Mouse (Mus musculus) adrenal gland, postnatal 10 days (tissue): ENCODE results near the gene Hdac4. TPM values are rescaled to one million over a fixed set of nuclear protein-coding genes. Genes with fewer than 3 reads are reported as not detected.

Experiments used
- DNase-seq: peaks from one replicate; pipeline ENCODE4 v3.0.0; 2021; ENCODE audit warnings: mixed read lengths
- total RNA-seq, 2 experiments: library from RNA; stranded (reverse); gene quantifications; 2 replicates each; pipeline ENCODE4 v1.2.3; 2021

The Hdac4 gene
- total RNA-seq, 2 experiments from 2014 or later = 55.3 to 74.5 TPM

DNA sequence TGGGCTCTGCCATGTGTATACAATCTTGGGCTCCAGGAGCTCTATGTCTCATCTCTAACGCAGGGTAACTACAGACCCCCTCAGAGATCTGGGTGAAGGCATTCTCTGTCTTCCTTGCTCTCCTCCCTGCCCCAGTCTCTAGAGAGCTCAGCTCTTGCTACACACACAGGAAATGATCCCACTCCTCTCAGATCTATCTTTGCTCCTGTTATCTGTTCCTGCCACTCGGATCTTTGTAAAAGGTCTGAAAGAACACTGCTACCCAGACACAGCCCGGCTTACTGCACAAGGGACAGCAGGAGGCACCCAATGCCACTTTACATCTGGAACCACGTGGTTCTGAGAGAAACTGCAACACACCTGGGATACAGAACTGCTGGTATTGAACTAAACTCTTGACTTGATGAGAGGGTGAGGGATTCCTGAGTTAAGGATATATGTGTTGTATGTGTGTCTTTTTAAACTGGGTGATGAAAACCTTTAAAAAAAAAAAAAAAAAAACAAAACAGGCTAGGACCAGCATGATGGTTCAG, 134.9 kb downstream of the Hdac4 start:
- DNase-seq = no peak

DNA sequence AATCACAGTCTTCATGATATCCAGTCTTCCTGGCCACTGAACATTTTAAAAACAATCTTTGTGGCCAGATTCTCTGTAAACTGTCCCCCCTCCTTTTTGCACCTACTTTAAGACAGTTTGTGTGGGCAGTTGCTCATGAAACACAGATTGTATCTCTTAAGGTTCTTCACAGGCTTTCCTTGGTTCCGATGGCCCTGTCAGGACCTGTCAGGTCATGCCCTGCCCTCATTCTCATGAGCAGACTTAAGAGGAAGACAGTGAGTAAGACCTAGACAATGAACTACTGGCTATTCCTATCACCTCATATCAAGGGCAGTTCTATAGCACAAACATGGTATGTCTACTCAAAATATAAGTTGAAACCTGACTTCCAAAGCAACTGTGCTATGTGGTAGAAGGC, 135.9 kb downstream of the Hdac4 start:
- DNase-seq = no peak

DNA sequence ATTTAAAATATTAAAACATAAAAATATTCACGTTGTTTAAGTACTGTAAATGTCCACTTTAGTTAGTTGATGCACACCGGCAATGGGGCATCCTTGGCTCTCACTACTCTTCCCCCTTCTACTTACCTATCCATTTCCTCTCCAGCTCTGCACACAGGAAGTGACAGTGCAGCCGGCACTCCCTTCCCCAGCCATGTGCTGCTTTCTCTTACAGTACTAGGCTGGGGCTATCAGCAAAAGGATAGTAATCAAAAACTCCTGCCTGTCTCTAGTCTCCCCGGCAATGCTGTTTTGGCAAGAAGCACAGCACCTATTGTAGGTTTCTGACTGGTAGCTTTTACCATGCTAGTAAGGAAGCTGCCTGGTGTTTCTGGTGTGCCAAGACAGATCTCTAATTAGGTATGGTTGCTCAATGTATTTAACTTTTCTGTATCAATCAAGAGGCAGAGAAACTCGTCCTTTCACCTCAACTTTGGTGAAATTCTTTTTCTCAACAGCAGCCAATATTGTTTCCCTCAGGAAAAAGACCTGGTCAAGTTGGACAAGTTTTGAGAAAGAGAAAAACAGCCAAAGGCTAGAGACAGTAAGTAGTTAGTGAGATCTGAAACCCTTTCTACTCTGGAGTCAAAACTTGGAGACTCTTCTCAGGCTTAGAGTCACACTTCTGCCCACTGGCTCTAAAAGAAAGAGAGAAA, 136.6 kb downstream of the Hdac4 start:
- DNase-seq = no peak

DNA sequence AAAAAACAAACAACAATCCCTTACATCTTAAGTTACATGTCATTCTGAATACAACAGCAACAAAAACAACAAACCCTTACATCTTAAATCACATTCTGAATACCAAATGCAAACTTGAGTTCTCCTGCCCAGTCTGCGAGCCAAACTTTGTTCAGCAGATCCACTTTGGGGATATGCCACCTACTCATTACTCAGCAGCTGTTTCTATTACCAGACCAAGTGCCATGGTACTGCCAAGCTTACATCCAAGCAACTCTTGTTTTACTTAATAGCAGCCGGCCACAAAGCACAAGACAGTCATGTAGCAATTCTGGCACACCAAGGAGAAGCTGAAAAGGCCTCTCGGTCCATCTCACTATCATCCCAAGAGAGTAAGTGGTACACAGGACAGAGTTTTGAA, 138.4 kb downstream of the Hdac4 start:
- no peak for DNase-seq

DNA sequence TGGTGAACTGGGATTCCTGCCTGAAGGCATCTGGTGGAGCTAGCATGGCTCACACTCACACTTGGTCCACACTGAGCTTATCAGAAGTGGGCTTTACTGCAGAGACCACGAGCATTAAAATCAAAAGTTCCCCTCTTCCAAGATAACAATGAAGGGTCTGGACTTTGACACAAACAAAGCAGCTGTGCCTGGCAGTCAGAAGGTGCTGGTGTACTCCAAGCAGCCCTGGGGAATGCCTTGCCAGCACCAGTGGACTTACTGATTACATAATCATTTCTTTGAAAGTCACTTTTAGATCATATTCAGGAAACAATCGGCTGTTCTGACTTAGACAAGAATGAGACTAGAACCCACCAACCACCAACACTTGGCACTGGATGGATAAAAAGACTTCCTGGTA, 140.3 kb downstream of the Hdac4 start:
- peak; percentile 35 for DNase-seq

DNA sequence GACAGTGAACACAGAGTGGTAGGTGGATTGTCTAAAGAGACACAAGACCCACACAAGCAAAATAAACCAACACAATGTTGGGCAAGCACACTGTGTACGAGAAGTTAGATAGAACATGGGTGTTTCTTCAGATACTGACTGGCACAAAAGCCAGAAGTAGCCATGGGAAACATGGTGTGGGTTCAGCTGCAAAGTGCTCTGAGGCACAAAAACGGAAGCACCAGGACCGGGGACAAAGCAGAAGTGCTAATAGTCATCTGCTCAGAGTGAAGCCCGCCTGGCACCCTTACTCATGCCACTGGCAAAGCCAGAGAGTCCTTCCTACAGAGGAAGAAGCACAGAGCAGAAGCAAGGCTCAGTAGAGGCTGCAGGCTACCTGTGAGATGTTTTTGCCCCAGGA, 143.3 kb downstream of the Hdac4 start:
- no peak for DNase-seq

DNA sequence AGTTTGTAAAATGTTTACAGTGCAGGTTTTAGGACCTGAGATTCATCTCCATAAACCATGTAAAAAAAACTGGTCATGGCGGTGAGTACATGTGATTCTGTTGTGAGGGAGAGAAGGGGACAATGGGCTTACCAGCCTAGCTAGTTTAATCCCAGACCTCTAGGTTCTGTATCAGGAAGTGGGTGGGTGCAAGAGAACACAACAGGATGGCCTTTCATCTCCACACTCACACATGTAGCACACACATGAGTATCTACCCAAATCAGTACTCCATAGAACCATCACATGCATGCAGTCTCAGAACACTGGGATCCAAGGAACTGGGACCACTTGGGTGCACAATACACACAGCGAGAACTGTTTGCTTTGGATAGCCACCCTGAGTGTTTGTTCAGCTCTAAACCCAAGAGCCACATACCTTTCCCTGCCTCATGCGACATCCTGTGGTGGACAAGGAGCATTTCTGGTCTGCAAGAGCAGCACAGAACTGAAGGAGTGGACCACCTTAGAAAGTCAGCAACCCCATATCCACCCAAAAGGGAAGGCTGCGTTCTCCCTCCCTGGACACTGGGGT, 143.9 kb downstream of the Hdac4 start:
- DNase-seq = no peak

DNA sequence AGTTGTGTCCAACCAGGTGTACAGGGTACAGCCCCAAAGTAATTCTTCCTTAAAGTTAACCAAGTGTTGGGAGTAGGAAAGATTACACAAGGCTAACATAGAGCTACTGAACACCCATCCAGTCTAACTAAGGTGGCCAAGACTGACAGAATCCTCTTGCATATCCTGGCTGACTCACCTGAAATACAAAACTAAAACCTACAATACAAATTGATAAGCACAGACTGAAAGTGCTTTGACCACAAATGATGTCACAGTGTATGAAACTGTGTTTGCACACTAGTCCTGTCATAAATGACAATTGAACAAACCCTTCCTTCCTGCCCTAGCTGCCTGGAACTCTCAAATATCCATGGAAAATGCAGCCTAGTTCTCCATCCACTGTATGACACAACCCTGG, 144.5 kb downstream of the Hdac4 start:
- DNase-seq = no peak

DNA sequence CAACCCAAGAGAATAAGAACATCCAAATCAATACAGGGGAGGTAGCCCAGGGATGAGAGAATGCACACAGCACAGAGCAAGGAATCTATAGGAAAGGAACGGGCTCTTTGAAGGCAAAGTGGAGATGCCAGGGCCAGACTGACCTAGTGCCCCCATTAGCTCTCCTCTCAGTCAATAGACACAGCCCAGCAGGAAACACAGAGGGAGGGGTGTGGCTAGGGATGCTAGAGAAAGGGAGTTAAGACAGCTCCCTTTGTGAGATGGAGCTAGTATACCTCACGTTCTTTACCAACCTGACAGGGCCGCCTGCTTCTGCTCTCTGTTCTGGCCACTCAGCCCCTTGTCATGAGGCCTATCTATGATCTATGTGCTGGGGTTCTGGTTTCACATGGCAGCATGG, 144.9 kb downstream of the Hdac4 start:
- no peak for DNase-seq

DNA sequence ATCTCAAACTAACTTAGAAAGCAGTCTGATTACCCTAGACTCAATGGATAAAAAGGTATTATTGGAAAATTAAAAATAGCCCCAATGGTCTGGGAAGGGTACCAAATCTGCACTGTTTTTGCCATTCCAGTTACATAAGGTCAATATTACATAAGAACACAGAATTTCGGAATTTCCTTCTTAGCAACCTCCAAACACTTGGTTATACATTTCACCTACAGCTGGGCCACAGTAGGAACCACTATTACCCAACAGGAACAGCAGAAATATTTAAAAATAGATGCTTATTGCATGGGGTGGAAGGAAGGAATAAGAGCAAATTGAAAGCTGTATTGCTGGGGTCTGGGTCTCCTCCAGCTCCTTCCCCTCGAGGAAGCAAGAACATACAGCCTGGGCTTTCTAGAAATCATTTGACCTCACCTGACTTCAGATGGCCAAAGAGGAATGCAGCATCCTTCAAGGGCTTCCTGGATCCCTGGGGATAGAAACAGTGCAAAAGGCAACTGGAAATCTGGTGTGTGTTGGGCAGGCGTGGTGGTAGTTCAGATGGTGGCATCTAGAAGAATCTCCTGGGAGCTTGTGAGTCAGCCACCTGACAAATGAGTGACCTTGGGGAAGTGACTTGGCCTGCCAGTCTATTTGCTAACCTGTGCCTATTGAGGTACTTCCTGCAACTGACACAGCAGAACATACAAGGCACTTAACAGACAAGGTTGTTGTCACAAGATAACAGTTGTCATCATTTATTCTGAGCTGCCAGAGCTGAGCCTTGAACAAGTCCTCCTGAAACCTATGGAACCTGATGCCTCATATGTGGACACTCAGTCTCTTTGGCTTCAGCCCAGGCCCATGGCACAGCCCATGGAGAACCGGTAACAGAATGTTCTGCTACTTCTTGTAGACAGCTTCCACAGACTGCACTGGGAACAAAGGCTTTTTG, 146.8 kb downstream of the Hdac4 start:
- peak; percentile 40 for DNase-seq

DNA sequence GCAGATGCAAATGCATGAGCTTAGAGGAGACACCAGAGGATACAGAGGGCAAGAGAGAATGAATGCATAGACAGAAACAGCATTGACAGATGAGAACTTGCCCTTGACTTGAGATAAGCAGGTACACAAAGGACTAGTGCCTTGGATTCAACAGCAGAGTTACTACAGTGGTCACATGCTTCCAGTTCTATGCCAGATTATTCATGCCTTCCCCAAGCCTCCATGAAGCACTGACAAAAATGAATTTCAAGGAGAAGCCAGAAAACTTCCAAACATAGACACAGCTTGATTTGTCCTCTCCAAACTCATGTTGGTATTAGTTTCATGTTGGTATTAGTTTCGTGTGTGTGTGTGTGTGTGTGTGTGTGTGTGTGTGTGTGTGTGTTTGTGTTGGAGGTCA, 149.8 kb downstream of the Hdac4 start:
- no peak for DNase-seq

DNA sequence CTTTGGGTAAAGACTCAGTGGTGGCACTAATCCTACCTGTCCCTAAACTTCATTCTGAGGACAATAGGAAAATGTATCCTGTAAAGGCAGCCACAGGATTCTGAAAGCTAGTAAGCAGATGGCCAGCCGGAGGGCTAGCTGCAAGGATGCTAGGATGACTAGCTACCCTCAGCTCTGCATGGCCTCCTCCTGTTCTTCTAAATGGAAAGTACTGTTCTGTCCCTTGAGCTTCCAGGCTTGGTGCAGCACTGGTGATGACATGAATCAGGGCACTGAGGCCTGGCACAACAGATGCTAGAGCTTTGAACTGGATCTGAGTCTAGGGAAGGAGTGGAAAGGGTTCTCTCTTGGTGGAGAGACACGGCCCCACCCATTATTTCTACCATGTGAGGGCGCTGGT, 150.6 kb downstream of the Hdac4 start:
- DNase-seq = no peak

DNA sequence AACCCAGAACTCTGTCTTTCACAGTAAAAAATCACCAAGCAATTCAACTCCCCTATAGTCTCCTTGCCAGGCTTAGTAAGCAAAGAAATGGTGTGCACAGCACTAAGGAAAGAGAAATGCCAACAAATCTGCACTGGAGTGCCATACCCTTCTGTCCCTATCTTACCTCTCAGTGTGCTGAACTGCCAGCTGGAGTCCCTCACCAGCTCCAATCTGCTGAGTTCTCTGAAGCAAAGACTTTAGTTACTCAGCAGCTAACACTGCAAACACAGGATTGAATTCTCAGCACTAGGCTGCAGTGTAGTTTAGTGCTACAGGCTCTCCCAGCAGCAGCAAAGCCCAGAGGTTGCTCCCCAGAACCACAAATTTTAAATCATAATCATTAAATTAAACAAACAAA, 151.5 kb downstream of the Hdac4 start:
- DNase-seq = no peak

DNA sequence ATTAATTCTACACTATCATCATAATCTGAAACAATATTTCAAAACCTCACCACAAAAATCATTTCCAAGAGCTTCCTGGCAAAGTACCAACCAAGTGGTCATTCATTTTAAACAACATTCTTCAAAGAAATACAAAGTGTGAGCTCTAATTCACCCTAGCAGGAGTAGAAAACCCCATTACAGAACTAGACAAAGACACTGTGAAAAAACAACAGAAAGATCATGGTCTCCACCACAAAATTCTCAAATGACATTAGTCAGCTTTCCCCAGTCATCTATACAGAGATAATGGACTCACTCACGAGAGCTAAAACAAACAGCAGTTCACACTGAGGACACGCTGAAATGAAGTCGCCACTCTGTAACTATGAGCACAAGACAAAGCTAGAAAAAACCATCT, 153.4 kb downstream of the Hdac4 start:
- DNase-seq = no peak

DNA sequence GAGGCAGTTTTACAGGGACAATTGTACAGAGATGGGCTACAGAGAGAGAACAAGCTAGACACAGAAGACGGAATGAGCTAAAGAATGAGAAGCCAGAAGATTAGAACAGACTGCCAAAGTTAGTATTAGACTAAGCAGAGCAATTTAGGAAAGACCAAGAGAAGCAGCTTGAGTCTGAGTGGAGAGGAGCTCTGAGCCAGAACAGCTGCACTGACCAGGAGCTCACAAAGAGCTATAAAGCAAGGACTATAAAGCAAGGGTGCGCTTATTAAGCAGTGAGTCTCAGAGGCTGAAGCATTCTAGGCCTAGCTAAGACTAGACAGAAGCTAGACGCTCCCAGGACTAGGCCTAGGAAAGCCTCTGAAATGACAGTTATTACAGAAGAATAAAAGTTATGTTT, 154.2 kb downstream of the Hdac4 start:
- DNase-seq = no peak

DNA sequence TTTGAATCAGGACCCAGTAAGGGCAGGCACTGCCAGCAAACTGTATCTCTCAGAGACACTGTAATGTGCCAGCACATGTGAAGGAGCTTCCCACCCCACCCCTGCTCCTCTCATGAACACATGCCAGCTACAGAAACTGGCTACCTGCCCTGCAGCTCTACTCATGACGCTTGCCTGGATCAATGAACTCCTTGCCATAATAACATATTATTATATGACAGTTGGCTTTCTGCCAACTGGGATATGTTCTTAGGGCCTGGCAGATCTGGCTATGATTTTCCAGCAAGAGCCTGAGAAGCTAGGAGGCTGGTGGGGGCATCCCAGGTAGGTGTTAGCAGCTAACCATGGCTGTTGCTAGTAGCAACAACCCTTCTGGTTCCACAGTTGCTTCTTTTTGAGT, 156.8 kb downstream of the Hdac4 start:
- DNase-seq = no peak

DNA sequence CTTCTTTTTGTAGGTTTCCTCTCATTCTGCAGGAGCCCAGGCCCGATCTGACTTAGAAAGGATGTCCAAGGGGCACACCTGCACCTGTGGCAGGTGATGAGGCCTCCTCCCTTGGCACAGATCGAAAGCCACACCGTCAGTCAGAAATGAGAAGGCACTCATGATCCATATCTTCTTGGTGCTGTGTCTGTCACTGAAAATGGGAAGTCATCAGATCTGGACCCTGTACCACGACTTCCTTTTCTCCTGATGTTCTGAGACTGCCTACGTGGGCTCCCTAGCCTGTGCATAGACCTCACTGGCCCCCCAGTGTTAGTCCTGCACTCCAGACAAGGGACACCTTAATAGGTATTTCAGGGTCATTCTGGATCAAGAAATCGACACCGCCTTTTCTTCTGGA, 158.5 kb downstream of the Hdac4 start:
- no peak for DNase-seq

DNA sequence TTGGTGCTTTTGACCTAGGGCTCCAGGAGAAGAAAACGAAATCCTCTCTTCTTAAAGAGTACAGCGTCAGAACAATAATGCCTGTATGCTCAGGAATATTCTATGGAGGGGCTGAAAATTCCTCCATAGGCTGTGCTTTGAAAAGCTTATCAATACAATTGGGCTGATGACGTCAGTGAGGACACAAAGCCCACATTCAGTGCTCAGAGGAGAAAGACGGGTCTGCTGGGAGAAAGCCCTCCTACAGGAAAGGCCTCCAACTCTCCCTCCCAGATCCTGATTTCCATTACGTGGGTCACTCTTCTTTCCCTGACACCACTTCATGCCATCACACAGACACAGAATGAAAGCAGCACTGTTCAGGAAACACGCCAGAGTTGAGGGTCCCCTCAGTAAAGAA, 159.7 kb downstream of the Hdac4 start:
- DNase-seq = no peak

DNA sequence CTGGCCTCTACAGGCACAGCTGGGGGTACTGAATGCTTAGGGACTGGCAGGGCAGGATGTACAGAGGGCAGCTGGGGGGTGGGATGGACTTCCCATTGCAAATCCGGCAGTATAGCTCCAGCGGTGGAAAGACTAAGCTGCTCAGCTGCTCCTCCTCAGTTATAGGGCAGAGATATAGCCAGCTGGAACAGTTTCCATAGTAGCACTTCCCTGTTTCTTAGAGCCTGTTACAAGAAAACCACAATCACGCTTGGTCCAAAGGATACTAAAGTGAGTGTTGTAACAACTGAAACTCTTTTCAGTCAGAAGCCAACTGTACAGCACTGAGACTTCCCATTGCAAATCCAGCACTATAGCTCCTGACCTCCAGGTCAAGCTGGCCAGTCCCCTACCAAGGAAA, 161.3 kb downstream of the Hdac4 start:
- DNase-seq = no peak

DNA sequence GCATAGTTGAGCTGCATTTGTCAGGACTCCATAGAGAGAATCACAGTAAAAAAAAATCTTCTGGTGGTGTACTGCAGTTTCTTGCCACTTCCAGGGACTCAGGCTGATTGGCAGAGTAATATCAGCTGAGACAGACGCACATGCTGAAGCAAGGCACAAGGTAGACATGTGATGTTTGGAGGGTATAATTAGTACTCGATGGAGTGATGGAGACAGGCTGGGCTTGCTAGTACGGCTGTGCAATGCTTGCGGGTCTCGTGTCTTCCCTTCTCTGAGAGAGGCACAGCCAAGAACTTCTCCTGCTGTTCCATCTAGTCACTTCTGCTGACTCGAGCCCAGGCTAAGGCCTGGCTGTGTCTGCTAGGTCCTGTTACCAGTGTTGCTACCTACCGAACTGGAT, 162.0 kb downstream of the Hdac4 start:
- DNase-seq = no peak

DNA sequence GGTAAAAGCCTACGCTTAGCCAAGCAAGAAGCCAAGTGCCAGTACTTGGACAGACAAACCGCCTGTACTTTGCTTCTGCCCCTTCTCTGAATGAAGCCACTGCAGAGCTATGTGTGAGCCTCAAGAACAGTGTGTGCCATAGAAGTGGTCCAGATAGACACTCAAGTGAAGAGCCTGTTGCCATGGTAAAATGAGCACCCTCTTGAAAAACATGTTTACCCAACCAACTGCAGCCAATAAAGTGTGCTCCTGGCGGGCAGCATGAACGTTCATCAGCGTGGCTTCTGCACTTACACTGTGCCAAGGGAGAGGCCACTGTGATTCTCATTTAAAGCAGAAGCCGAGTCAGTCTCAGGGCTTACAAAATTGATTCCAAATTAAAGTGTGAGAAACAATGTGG, 165.0 kb downstream of the Hdac4 start:
- no peak for DNase-seq

DNA sequence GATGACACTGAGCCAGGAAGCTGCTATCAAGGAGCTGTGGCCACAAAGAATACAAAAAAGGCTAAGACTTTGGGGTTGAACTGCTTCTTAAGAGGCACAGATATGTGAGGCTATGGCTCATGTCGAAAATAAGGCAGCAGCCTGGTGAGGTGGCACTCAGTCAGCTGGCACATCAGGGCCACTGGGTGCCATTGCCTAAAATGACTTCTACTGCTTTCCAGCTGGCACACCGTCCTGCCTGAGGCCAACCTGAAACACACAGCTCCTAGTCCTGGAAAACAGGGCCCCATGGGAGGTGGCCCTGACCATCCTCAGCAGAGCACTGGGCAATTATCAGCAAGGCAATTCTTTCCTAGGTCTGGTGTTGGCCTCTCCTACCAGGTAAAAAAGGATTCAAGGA, 167.3 kb downstream of the Hdac4 start:
- peak; percentile 68 for DNase-seq

DNA sequence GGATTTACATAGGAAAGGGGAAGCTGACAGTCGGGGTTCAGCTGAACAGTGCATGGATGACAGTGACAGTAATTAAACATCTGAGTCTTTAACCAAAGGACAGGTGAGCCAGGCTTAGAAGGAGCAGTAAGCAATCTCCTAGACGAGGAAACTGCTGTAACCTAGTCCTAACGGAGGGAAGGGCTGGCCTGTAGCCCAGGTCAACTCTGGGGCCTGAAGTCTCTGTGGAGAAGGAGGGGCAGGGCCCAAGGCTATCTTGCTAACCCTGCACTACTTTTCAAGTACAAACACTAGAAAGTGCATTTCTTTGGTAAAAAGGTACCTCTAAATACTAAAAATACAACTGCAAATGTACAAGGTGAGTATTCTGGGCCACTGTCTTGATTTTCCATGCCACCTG, 169.1 kb downstream of the Hdac4 start:
- peak; percentile 32 for DNase-seq
